ENCODE assay signal across 20 mouse cellular contexts in the genomic region with DNA sequence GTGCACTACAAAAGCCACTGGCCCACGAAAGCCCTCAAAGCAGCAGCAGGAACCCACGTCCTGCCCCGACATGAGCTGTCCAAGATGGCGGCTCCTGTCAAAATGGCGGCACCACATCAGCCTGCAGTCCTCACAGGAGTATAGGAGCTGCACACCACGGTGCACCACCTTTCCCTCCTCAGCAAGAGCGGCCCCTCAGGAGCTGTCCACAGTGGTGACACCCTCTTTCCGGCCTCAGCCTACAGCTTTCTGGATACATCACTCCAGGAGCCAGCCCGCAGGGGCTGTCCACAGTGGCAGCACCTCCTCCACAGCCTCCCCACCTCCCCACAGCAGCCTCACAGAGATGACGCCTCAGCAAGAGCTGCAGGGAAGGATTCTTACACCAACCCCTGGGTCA.
"Had no signal": no experiment of that assay in that cellular context is flagged by ENCODE, and none has a peak within 500 bp of the region (broad histone marks: within the 10 kb centered on the region; RNA-seq: fewer than 3 reads in every experiment).

No protein-coding gene starts in this region.

- H3K9ac ChIP-seq: kidney, embryonic 15.5 days; limb, embryonic 12.5 days; limb, embryonic 15.5 days; liver, embryonic 14.5 days; liver, postnatal 0 days; lung, embryonic 15.5 days; midbrain, embryonic 13.5 days; neural tube, embryonic 13.5 days had no signal

- H3K36me3 ChIP-seq: kidney, embryonic 15.5 days; limb, embryonic 15.5 days; lung, embryonic 15.5 days; neural tube, embryonic 13.5 days had no signal

- DNase-seq: kidney, adult 11 months; kidney, adult 8-10 months; kidney, postnatal 10 days; kidney, postnatal 36 days; left cerebral cortex, postnatal 4 days; liver, postnatal 0 days; lung, postnatal 10 days; lung, postnatal 36 days; thymus, adult 18-20 months; thymus, postnatal 25 days had no signal

- H3K4me3 ChIP-seq: kidney, embryonic 15.5 days; limb, embryonic 12.5 days; limb, embryonic 15.5 days; lung, embryonic 15.5 days; megakaryocyte, embryonic 14.5 days; midbrain, embryonic 10.5 days; midbrain, embryonic 13.5 days; myocyte; neural tube, embryonic 13.5 days had no signal

- H3K9me3 ChIP-seq: limb, embryonic 15.5 days; lung, embryonic 15.5 days had no signal

- H3K27me3 ChIP-seq: kidney, embryonic 15.5 days; limb, embryonic 12.5 days; limb, embryonic 15.5 days; lung, embryonic 15.5 days; megakaryocyte, embryonic 14.5 days; midbrain, embryonic 13.5 days; neural tube, embryonic 13.5 days had no signal

- H3K4me1 ChIP-seq: kidney, embryonic 15.5 days; limb, embryonic 12.5 days; limb, embryonic 15.5 days; lung, embryonic 15.5 days; midbrain, embryonic 13.5 days had no signal

- H3K27ac ChIP-seq: kidney, embryonic 15.5 days; limb, embryonic 12.5 days; limb, embryonic 15.5 days; liver, embryonic 14.5 days; lung, embryonic 15.5 days; midbrain, embryonic 10.5 days; midbrain, embryonic 13.5 days; neural tube, embryonic 13.5 days had no signal
